Mouse (Mus musculus): ENCODE measurements around the gene Trim12a.
A peak's percentile ranks its signal among the peaks of the same experiment; 100 is the strongest.
"Not testable (repeated sequence)": the region's sequence is repeated elsewhere in the genome, so short reads cannot be mapped to it uniquely, and the experiment has no call there.

The Trim12a gene

DNA sequence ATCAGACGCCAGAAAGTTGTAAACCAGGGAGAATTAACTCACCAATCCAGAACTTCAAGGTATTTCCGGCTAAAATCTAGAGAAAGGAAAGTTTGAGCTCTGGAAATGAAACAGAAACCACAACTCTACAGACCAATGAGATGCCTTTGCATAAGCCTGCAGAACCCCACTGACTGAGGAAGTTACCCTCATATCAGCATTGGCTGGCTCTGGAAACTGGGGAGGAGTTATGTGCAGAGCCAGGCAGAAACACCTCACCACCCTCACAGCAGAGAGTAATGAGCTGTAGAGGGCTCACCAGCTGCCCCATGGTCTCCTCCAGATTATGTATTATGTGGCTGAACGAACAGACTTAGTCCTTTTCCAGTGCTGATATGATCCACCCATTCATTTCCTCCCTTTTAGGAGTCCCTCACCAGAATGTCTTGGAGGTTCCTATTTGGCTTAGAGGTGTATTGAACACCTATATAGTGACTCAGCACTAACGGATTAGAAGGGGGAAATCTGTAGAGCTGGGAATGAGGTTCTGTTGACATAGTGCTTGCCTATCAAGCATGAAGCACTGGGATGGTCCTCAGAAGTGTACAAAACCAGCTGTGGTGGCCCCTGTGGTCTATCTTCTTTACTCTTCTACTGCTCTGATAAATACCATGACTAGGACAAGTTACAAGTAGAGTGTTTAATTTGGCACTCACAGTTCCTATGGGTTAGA, at the start of gene Trim12a:
Trim12a (minus strand) TSS at position 98 of the 712 bp plus-strand sequence.
- not testable (repeated sequence) for DNase-seq (ENCODE audit: low spot score)

GRCm38 (mm10) chr7:104353600-104353967, 38.3 kb upstream of the Trim12a start:
- no peak for DNase-seq (ENCODE audit: low spot score)

DNA sequence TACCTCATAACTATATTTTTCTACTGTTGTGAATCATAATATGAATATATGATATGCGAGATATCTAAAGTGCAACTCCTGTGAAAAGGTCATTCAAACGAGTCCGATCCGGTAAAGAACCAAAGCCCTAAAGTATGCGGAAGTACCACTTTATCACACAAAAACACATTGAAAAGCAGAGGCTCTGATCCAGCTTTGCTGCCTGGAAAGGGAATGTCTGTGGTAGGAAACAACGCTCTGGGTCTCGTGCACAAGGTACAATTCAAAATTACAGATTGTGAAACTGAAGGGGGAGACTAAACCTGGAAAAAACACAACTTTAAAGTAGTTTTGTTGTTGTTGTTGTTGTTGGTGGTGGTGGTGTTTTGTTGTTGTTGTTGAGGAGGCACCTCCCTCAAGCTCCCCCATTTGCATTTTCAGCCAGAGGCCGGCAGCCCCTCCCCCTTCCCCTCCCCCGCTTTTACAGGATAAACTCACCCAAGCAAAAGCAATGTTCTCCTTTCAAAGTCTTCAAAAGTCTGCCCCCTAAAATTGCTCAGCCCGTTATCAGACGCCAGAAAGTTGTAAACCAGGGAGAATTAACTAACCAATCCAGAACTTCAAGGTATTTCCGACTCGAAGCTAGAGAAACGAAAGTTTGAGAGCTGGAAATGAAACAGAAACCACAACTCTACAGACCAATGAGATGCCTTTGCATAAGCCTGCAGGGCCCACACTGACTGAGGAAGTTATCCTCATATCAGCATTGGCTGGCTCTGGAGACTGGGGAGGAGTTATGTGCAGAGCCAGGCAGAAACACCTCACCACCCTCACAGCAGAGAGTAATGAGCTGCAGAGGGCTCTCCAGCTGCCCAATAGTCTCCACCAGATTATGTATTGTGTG, 37.7 kb upstream of the Trim12a start, which contains the start of gene Trim12c:
Trim12c (minus strand) TSS at position 646 of the 883 bp plus-strand sequence.
- DNase-seq (ENCODE audit: low spot score): peak; percentile 84

- not testable (repeated sequence) for DNase-seq (ENCODE audit: low spot score)
Measured at GRCm38 (mm10) chr7:104348043-104348442, 32.8 kb upstream of the Trim12a start.

DNA sequence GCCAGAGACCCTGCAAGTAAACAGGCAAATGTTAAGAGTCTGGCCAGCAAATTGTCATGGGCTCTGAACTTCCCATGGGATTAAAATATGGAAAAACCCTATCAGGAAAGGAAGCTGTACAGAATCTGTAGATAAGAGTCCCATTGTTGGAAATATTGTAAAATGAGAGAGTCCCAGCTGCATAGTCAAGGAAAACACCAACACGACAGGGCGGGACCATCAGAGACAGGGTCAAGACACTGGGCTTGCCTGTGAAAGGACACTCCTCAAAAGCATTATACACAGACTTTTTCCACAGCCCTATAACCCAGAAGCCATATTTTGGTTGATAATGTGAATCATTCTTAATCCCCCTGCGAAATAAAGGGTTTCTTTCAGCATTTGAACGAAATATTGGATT, 25.5 kb upstream of the Trim12a start:
- DNase-seq (ENCODE audit: low spot score): not testable (repeated sequence)

DNA sequence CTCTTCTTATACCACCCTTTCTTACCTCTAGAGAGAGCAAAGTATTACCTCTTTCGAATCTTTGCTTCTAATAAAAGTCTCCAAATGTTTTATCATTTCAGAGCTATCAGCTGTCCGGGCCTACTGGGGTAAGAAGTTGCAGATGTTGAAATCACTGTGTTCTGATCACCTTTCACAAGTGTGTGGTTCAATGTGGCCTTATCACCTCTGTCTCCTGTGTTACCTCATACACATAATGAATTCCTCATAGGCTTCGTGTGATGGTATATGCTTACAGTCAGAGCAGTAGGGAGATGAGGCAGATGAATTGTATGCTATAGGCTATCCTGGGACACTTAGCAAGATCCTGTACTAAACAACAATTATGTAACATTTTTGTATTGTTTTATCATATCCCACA, 20.3 kb upstream of the Trim12a start:
- not testable (repeated sequence) for DNase-seq (ENCODE audit: low spot score)

DNA sequence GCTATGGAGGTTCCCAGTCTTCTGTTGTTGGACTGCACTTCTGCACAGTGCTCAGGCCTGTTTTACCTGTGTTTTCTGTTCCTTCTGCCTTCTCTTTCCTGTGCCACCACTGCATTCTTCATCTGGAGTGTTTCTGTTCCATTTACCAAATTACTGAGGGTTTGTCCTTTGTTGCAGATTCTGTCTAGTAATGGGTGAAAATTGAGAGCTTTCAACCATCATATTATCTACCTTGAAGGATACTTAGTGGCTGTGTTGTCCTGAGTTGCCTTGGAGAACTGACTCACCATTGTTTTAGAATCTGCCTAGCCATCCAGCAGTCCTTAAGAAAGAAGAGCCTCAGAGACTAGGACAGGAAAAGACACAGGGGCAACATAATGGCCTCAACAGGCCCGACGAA, 13.9 kb upstream of the Trim12a start, which contains the start of gene Trim34b:
Trim34b (plus strand) TSS at position 301 of the 400 bp plus-strand sequence.
- not testable (repeated sequence) for DNase-seq (ENCODE audit: low spot score)

GRCm38 (mm10) chr7:104322028-104322427, 6.8 kb upstream of the Trim12a start:
- DNase-seq (ENCODE audit: low spot score): no peak

GRCm38 (mm10) chr7:104314796-104315353, 391 bp downstream of the Trim12a start:
- no peak for DNase-seq (ENCODE audit: low spot score)

- no peak for DNase-seq (ENCODE audit: low spot score)
Measured at GRCm38 (mm10) chr7:104291638-104292400, 23.4 kb downstream of the Trim12a start.

GRCm38 (mm10) chr7:104290641-104291040, 24.6 kb downstream of the Trim12a start:
- DNase-seq (ENCODE audit: low spot score): no peak

GRCm38 (mm10) chr7:104287576-104288443, 27.5 kb downstream of the Trim12a start, which contains the start of gene Trim5:
TSS of gene Trim5 (minus strand) at chr7:104288094.
- DNase-seq (ENCODE audit: low spot score): not testable (repeated sequence)

DNA sequence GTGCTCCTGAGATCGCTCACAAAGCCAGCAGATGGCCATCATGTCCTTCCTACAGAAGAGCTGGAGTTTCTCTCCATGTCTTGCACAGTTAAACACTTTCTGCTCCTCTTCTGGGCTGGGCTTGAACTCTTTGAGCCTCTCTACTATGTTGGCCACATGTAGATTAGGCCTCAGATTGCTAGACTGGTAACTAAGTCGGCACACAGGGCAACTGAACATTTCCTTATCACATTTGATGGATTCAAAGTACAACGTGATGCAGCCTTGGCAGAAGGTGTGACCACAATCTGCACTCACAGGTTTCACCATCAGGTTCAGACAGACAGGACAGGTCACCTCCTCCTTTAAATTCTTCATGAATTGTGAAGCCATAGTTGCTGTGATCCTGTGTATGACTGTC, 35.9 kb downstream of the Trim12a start:
- not testable (repeated sequence) for DNase-seq (ENCODE audit: low spot score)

DNA sequence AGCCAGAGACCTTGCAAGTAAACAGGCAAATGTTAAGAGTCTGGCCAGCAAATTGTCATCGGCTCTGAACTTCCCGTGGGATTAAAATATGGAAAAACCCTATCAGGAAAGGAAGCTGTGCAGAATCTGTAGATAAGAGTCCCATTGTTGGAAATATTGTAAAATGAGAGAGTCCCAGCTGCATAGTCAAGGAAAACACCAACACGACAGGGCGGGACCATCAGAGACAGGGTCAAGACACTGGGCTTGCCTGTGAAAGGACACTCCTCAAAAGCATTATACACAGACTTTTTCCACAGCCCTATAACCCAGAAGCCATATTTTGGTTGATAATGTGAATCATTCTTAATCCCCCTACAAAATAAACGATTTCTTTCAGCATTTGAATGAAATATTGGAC, 49.9 kb downstream of the Trim12a start:
- DNase-seq (ENCODE audit: low spot score): not testable (repeated sequence)

GRCm38 (mm10) chr7:104260380-104260779, 54.9 kb downstream of the Trim12a start:
- not testable (repeated sequence) for DNase-seq (ENCODE audit: low spot score)
